Mouse (Mus musculus) heart, postnatal 0 days (tissue): Measurements from ENCODE around the gene 6430548M08Rik. TPM values are rescaled to one million over a fixed set of nuclear protein-coding genes. Genes with fewer than 3 reads are reported as not detected.

Experiments used
- ATAC-seq: fragments of 200-750 bp; cut with Nextera tagmentation; 2 replicates; pipeline ENCODE4 v1.8.0; 2017; ENCODE audit warnings: low read depth, moderate number of reproducible peaks, moderate library complexity; ENCODE audit not compliant: insufficient read depth
- DNase-seq: peaks from one replicate; pipeline ENCODE4 v3.0.0-alpha.2; 2016; ENCODE audit warnings: low spot score
- H3K27ac ChIP-seq: fragments of 300-500 bp; sonication (generic); 2 replicates; pipeline ENCODE4 v1.5.1; 2014; ENCODE audit warnings: low read depth, mild to moderate bottlenecking
- H3K27me3 ChIP-seq: fragments of 300-500 bp; sonication (generic); 2 replicates; pipeline ENCODE4 v1.6.1; 2014; ENCODE audit warnings: low read length, mixed read lengths; ENCODE audit not compliant: control insufficient read depth, insufficient read depth
- H3K36me3 ChIP-seq: fragments of 300-500 bp; sonication (generic); replicated peaks from 2 replicates; pipeline ENCODE4 v1.6.1; 2014; ENCODE audit warnings: low read length, mixed read lengths; ENCODE audit not compliant: control insufficient read depth, insufficient read depth
- H3K4me1 ChIP-seq: fragments of 300-500 bp; sonication (generic); 2 replicates; pipeline ENCODE4 v1.6.1; 2014; ENCODE audit warnings: antibody characterized with exemption; ENCODE audit not compliant: control insufficient read depth, insufficient read depth
- H3K4me2 ChIP-seq: fragments of 300-500 bp; sonication (generic); 2 replicates; pipeline ENCODE4 v1.6.1; 2014; ENCODE audit warnings: low read depth, mild to moderate bottlenecking, low read length, moderate library complexity
- H3K4me3 ChIP-seq: fragments of 300-500 bp; sonication (generic); 2 replicates; pipeline ENCODE4 v1.5.1; 2014; ENCODE audit warnings: low read depth, low read length
- H3K9ac ChIP-seq: fragments of 300-500 bp; sonication (generic); replicated peaks from 2 replicates; pipeline ENCODE4 v1.6.1; 2014; ENCODE audit warnings: low read depth, low read length, mixed read lengths
- H3K9me3 ChIP-seq: fragments of 300-500 bp; sonication (generic); replicated peaks from 2 replicates; pipeline ENCODE4 v1.6.1; 2016; ENCODE audit warnings: low read length; ENCODE audit not compliant: control insufficient read depth
- CTCF ChIP-seq: IDR thresholded peaks from 2 replicates; pipeline ENCODE4 v1.5.1; 2016; ENCODE audit warnings: antibody characterized with exemption, control low read depth, low read depth
- EP300 ChIP-seq: IDR thresholded peaks from 2 replicates; pipeline ENCODE4 v1.6.1; 2016; ENCODE audit warnings: antibody characterized with exemption, low read depth
- WGBS: fragments of 180-500 bp; shearing (Covaris S2); extraction: QIAGEN DNeasy Blood & Tissue Kit; methylation state at CpG from one replicate; pipeline ENCODE4 v1.1.7; 2014; 5-methylcytosine and 5-hydroxymethylcytosine counted together
- polyA plus RNA-seq: library from polyadenylated mRNA; unstranded; fragments of >200 nt; fragmentation: Nextera tagmentation; extraction: Ambion mirVana; gene quantifications from 2 replicates; pipeline ENCODE4 v1.2.1, GENCODE M21; 2015
- total RNA-seq: library from RNA; depleted of rRNA; stranded (reverse); fragments of >200 nt; gene quantifications from 2 replicates; pipeline ENCODE4 v1.2.3, GENCODE M21; 2014; ENCODE audit warnings: low replicate concordance

Gene 6430548M08Rik
- total and polyA plus RNA-seq, 2 experiments from 2014 or later: 8.4 to 14.5 TPM

DNA sequence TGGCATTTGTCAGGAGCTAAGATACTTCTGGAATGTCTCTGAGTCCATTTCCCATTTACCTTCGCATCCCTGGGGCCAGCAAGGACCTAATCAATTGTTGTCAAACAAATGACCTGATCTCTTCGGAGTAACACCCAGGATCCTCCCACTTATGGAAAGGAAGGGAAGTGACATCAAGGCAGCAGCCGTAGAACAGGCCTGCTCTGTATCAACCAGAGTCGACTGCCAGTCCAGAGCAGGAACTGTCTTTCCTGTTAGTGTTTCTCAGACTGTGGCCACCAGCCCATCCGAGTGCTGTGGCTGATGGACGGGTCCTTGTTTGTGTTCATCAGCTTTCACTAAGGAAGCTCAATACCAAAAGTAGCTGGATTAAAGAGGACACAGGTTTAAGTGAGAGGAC lies 10.3 kb downstream of the 6430548M08Rik start:
- Histone ChIP-seq H3K27me3 (no peaks in the 10 kb centered on the region), H3K4me3 (no peak overlapping the region), H3K4me1 (peaks cover 62% of the 10 kb centered on the region), H3K9ac (no peak overlapping the region), H3K36me3 (no peaks in the 10 kb centered on the region), H3K9me3 (no peaks in the 10 kb centered on the region), H3K27ac (peak overlapping the region; percentile 36), H3K4me2 (no peak overlapping the region)
- 29% methylated on average over 6 of the region's 6 CpGs for WGBS
- ATAC-seq (no peak), DNase-seq (peak; percentile 58)
- no peak for TF ChIP-seq CTCF

DNA sequence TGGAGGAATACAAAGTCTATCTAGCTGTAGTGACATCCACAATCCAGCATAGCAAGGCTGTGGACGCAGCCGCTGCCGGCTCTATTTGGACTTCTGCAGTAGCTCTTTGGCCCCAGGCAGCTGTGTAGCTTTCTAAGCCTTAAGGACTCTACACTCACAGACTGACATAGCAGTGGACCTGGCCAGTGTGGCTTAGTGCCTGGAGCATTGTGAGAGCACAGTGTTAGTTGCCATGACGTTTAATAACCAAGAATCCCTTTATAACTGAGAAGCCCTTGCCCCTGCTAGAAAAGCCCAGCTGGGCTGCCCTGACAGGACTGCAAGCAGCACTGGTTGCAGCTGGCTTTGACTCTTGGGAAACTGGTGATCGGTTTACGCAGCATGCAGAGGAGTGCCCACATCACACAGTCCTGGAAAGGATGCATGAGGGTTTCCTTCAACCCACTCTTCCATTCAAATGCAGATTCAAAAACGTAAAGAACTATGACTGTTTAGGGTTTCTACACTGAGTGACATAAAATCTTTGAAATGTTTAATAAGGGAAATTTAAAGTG lies 11.0 kb downstream of the 6430548M08Rik start:
- WGBS: 63% methylated on average over 7 of the region's 7 CpGs
- Histone ChIP-seq H3K4me2 (no peak overlapping the region), H3K27ac (peak overlapping the region; percentile 36), H3K9ac (no peak overlapping the region), H3K36me3 (no peaks in the 10 kb centered on the region), H3K4me1 (peaks cover 62% of the 10 kb centered on the region), H3K9me3 (no peaks in the 10 kb centered on the region), H3K27me3 (no peaks in the 10 kb centered on the region), H3K4me3 (no peak overlapping the region)
- no peak for TF ChIP-seq CTCF
- no peak for TF ChIP-seq EP300
- DNase-seq: no peak
- no peak for ATAC-seq

DNA sequence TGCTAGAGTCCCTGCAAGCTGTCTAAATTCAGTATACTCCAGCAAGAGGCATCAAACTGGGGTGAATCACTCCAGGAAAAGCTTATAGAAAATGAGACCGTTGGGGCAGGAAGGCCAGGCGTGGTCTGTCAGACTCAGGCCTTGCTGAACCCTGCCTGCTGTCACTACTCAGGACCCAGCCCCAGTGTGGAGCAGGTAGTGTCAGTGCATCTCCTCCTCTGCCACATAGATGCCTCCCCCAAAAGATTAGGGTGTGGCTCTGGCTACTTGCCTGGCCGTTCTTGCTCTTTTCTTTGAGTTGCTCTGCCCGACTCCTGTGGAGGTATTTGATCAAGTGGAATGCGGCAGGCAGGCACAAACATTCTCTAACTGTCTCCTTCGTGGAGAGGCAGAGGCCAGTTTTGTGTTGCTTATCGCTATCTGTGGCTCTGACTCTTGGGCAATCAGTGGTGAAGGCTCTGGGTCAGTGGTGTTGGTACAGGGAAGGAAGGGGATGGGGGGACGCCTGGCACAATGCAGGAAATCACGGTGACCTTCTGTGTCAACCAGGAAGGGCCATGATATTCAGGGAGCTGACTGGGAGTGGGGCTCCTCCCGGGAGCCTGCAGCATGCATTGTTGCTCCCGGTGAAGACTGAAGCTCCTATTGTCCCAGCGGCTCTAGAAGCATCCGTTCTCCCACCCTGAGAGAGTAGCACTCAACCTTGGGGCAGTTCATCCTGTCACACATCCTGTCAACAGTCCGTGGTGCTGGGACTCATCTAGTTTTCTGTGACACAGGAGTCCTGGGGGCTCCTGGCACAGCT lies 12.6 kb downstream of the 6430548M08Rik start:
- peak overlapping the region; percentile 22 for H3K4me2 ChIP-seq
- no peak overlapping the region for H3K4me3 ChIP-seq
- no peak for TF ChIP-seq CTCF
- TF ChIP-seq EP300: peak; percentile 58; the same call in 1 of the 2 replicates
- H3K36me3 ChIP-seq: no peaks in the 10 kb centered on the region
- peak; percentile 59 for DNase-seq
- H3K9ac ChIP-seq: peak overlapping the region; percentile 29; the same call in 1 of the 2 replicates
- peaks cover 52% of the 10 kb centered on the region for H3K4me1 ChIP-seq
- peak; percentile 69 for ATAC-seq
- H3K9me3 ChIP-seq: no peaks in the 10 kb centered on the region
- H3K27me3 ChIP-seq: no peaks in the 10 kb centered on the region
- peak overlapping the region; percentile 87 for H3K27ac ChIP-seq
- WGBS: 9% methylated on average over 14 of the region's 14 CpGs

DNA sequence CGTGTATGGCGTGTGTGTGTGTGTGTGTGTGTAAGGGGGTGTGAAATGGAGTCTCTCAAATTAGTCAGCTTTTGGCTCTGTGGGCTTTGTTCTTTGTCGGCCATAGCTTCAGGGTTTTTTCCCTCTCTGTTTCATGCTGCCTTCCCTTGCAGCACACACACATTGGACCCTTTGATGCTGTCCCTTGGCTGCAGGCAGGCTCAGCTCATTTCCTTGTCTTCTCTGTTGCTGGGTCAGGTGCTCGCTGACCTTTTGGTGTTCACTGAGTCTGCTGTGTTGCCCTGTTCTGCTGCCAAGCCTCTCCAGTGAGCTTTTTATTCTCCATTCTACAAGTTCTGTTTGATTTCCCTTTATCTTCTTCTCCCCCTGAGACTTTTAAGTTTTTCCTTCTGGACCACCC lies 15.6 kb downstream of the 6430548M08Rik start:
- Histone ChIP-seq H3K36me3 (no peaks in the 10 kb centered on the region), H3K4me3 (no peak overlapping the region), H3K9ac (no peak overlapping the region; the same call in 1 of the 2 replicates), H3K4me2 (no peak overlapping the region), H3K9me3 (no peaks in the 10 kb centered on the region), H3K27ac (no peak overlapping the region), H3K4me1 (peaks cover 41% of the 10 kb centered on the region), H3K27me3 (no peaks in the 10 kb centered on the region)
- WGBS: 73% methylated on average over 4 of the region's 4 CpGs
- no peak for TF ChIP-seq EP300
- no peak for TF ChIP-seq CTCF
- no peak for DNase-seq
- no peak for ATAC-seq

DNA sequence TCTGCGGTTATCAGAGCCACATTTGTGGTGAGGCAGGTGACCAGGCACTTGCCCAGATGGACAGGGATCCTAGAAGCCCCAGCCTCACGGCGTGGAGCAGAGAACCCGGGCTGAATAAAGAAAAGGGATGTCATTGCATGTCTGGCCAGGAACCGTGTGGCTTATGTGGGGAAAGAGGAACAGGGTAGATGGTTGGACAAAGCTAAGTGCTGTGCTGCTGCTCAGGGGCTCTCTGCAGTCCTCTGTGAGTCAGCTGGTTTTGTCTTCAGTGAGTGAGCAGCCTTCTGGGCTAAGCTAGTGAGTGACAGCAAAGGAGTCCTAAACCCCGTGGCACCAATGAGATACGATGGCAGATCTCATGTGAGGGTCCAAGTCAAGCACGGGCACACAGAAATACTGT lies 17.2 kb downstream of the 6430548M08Rik start:
- Histone ChIP-seq H3K4me1 (peaks cover 29% of the 10 kb centered on the region), H3K36me3 (no peaks in the 10 kb centered on the region), H3K27me3 (no peaks in the 10 kb centered on the region), H3K9me3 (no peaks in the 10 kb centered on the region), H3K27ac (no peak overlapping the region), H3K4me3 (no peak overlapping the region), H3K4me2 (no peak overlapping the region), H3K9ac (no peak overlapping the region)
- no peak for ATAC-seq
- WGBS: 80% methylated on average over 8 of the region's 8 CpGs
- TF ChIP-seq CTCF (no peak), EP300 (no peak)
- no peak for DNase-seq
